Mouse (Mus musculus): ENCODE measurements around the gene Dlg5. TPM values are rescaled to one million over a fixed set of nuclear protein-coding genes. Genes with fewer than 3 reads are reported as not detected.

Dlg5 gene
- polyA plus RNA-seq, 1 experiment from 2014 or later = 0.34 TPM

- H3K79me2 ChIP-seq (ENCODE audit: inconsistent target) = no peaks in the 10 kb centered on the region
- WGBS (ENCODE audit: missing documents) = 72% methylated on average over 9 of the region's 11 CpGs
- no peaks in the 10 kb centered on the region for H3K36me3 ChIP-seq (ENCODE audit: inconsistent target)
- H3K27ac ChIP-seq = no peak overlapping the region
- H3K4me3 ChIP-seq (ENCODE audit: inconsistent target) = no peak overlapping the region
Observed at GRCm38 (mm10) chr14:24216678-24217361, 28.9 kb downstream of the Dlg5 start.

- H3K36me3 ChIP-seq (ENCODE audit: inconsistent target) = no peaks in the 10 kb centered on the region
- WGBS (ENCODE audit: missing documents) = 54% methylated on average over 4 of the region's 4 CpGs
- no peaks in the 10 kb centered on the region for H3K79me2 ChIP-seq (ENCODE audit: inconsistent target)
- H3K4me3 ChIP-seq (ENCODE audit: inconsistent target) = no peak overlapping the region
- H3K27ac ChIP-seq = no peak overlapping the region
Observed at GRCm38 (mm10) chr14:24216064-24216463, 29.7 kb downstream of the Dlg5 start.

GRCm38 (mm10) chr14:24214436-24214835 lies 31.3 kb downstream of the Dlg5 start:
- H3K79me2 ChIP-seq (ENCODE audit: inconsistent target) = no peaks in the 10 kb centered on the region
- H3K36me3 ChIP-seq (ENCODE audit: inconsistent target) = no peaks in the 10 kb centered on the region
- WGBS (ENCODE audit: missing documents) = 81% methylated on average over 9 of the region's 9 CpGs
- no peak overlapping the region for H3K27ac ChIP-seq
- no peak overlapping the region for H3K4me3 ChIP-seq (ENCODE audit: inconsistent target)

- WGBS (ENCODE audit: missing documents) = 0% methylated on average over 2 of the region's 2 CpGs
- Histone ChIP-seq H3K27ac (no peak overlapping the region), H3K79me2 (ENCODE audit: inconsistent target) (no peaks in the 10 kb centered on the region), H3K4me3 (ENCODE audit: inconsistent target) (no peak overlapping the region), H3K36me3 (ENCODE audit: inconsistent target) (no peaks in the 10 kb centered on the region)
Observed at GRCm38 (mm10) chr14:24213336-24213735, 32.4 kb downstream of the Dlg5 start.

GRCm38 (mm10) chr14:24212861-24213260 lies 32.9 kb downstream of the Dlg5 start:
- no peaks in the 10 kb centered on the region for H3K36me3 ChIP-seq (ENCODE audit: inconsistent target)
- 53% methylated on average over 5 of the region's 5 CpGs for WGBS (ENCODE audit: missing documents)
- no peak overlapping the region for H3K4me3 ChIP-seq (ENCODE audit: inconsistent target)
- no peaks in the 10 kb centered on the region for H3K79me2 ChIP-seq (ENCODE audit: inconsistent target)
- H3K27ac ChIP-seq = no peak overlapping the region

- Histone ChIP-seq H3K27ac (no peak overlapping the region), H3K36me3 (ENCODE audit: inconsistent target) (no peaks in the 10 kb centered on the region), H3K4me3 (ENCODE audit: inconsistent target) (no peak overlapping the region), H3K79me2 (ENCODE audit: inconsistent target) (no peaks in the 10 kb centered on the region)
- 52% methylated on average over 13 of the region's 13 CpGs for WGBS (ENCODE audit: missing documents)
Observed at GRCm38 (mm10) chr14:24207360-24207752, 38.4 kb downstream of the Dlg5 start.

GRCm38 (mm10) chr14:24206736-24207359 lies 38.9 kb downstream of the Dlg5 start:
- Histone ChIP-seq H3K27ac (no peak overlapping the region), H3K4me3 (ENCODE audit: inconsistent target) (no peak overlapping the region), H3K36me3 (ENCODE audit: inconsistent target) (no peaks in the 10 kb centered on the region), H3K79me2 (ENCODE audit: inconsistent target) (no peaks in the 10 kb centered on the region)
- WGBS (ENCODE audit: missing documents) = 49% methylated on average over 12 of the region's 12 CpGs

GRCm38 (mm10) chr14:24206314-24206713 lies 39.4 kb downstream of the Dlg5 start:
- H3K27ac ChIP-seq = no peak overlapping the region
- H3K36me3 ChIP-seq (ENCODE audit: inconsistent target) = no peaks in the 10 kb centered on the region
- no peaks in the 10 kb centered on the region for H3K79me2 ChIP-seq (ENCODE audit: inconsistent target)
- H3K4me3 ChIP-seq (ENCODE audit: inconsistent target) = no peak overlapping the region
- WGBS (ENCODE audit: missing documents) = 49% methylated on average over 3 of the region's 9 CpGs

- no peak overlapping the region for H3K4me3 ChIP-seq (ENCODE audit: inconsistent target)
- no peak overlapping the region for H3K27ac ChIP-seq
- H3K79me2 ChIP-seq (ENCODE audit: inconsistent target) = no peaks in the 10 kb centered on the region
- WGBS (ENCODE audit: missing documents) = 46% methylated on average over 6 of the region's 6 CpGs
- no peaks in the 10 kb centered on the region for H3K36me3 ChIP-seq (ENCODE audit: inconsistent target)
Observed at GRCm38 (mm10) chr14:24205281-24205871, 40.3 kb downstream of the Dlg5 start.

GRCm38 (mm10) chr14:24203210-24203609 lies 42.5 kb downstream of the Dlg5 start:
- H3K4me3 ChIP-seq (ENCODE audit: inconsistent target) = no peak overlapping the region
- 95% methylated on average over 8 of the region's 8 CpGs for WGBS (ENCODE audit: missing documents)
- H3K36me3 ChIP-seq (ENCODE audit: inconsistent target) = no peaks in the 10 kb centered on the region
- H3K27ac ChIP-seq = no peak overlapping the region
- no peaks in the 10 kb centered on the region for H3K79me2 ChIP-seq (ENCODE audit: inconsistent target)

GRCm38 (mm10) chr14:24200771-24201170 lies 44.9 kb downstream of the Dlg5 start:
- Histone ChIP-seq H3K27ac (no peak overlapping the region), H3K4me3 (ENCODE audit: inconsistent target) (no peak overlapping the region), H3K36me3 (ENCODE audit: inconsistent target) (no peaks in the 10 kb centered on the region), H3K79me2 (ENCODE audit: inconsistent target) (no peaks in the 10 kb centered on the region)
- WGBS (ENCODE audit: missing documents) = 92% methylated on average over 2 of the region's 2 CpGs

- 79% methylated on average over 6 of the region's 6 CpGs for WGBS (ENCODE audit: missing documents)
- no peaks in the 10 kb centered on the region for H3K36me3 ChIP-seq (ENCODE audit: inconsistent target)
- no peak overlapping the region for H3K4me3 ChIP-seq (ENCODE audit: inconsistent target)
- H3K79me2 ChIP-seq (ENCODE audit: inconsistent target) = no peaks in the 10 kb centered on the region
- no peak overlapping the region for H3K27ac ChIP-seq
Observed at GRCm38 (mm10) chr14:24199732-24200131, 46.0 kb downstream of the Dlg5 start.

GRCm38 (mm10) chr14:24197865-24198264 lies 47.9 kb downstream of the Dlg5 start:
- H3K27ac ChIP-seq = no peak overlapping the region
- no peak overlapping the region for H3K4me3 ChIP-seq (ENCODE audit: inconsistent target)
- 79% methylated on average over 5 of the region's 5 CpGs for WGBS (ENCODE audit: missing documents)
- H3K36me3 ChIP-seq (ENCODE audit: inconsistent target) = no peaks in the 10 kb centered on the region
- H3K79me2 ChIP-seq (ENCODE audit: inconsistent target) = no peaks in the 10 kb centered on the region

- 83% methylated on average over 6 of the region's 6 CpGs for WGBS (ENCODE audit: missing documents)
- Histone ChIP-seq H3K27ac (no peak overlapping the region), H3K36me3 (ENCODE audit: inconsistent target) (no peaks in the 10 kb centered on the region), H3K4me3 (ENCODE audit: inconsistent target) (no peak overlapping the region), H3K79me2 (ENCODE audit: inconsistent target) (no peaks in the 10 kb centered on the region)
Observed at GRCm38 (mm10) chr14:24196947-24197346, 48.8 kb downstream of the Dlg5 start.

- Histone ChIP-seq H3K36me3 (ENCODE audit: inconsistent target) (no peaks in the 10 kb centered on the region), H3K27ac (no peak overlapping the region), H3K4me3 (ENCODE audit: inconsistent target) (no peak overlapping the region), H3K79me2 (ENCODE audit: inconsistent target) (no peaks in the 10 kb centered on the region)
- WGBS (ENCODE audit: missing documents) = 90% methylated on average over 13 of the region's 13 CpGs
Observed at GRCm38 (mm10) chr14:24190131-24190530, 55.6 kb downstream of the Dlg5 start.
